Mouse (Mus musculus) lung, adult 2 months (tissue): ENCODE results near the gene Acad12. TPM values are rescaled to one million over a fixed set of nuclear protein-coding genes. Genes with fewer than 3 reads are reported as not detected.

Source experiments
- DNase-seq: peaks from one replicate; pipeline ENCODE4 v3.0.0; 2022
- H3K4me1 ChIP-seq: fragments of 200-500 bp; 2 replicates; pipeline ENCODE4 v1.6.1; 2011; ENCODE audit warnings: low read length; ENCODE audit not compliant: control insufficient read depth, insufficient read depth
- H3K4me3 ChIP-seq: fragments of 200-500 bp; replicated peaks from 2 replicates; pipeline ENCODE3; 2011; ENCODE audit warnings: low read depth, mild to moderate bottlenecking, control low read depth, low read length; ENCODE audit errors: extremely low read depth
- CTCF ChIP-seq: fragments of 200-500 bp; IDR thresholded peaks from 2 replicates; pipeline ENCODE4 v1.5.1; 2011; ENCODE audit warnings: mild to moderate bottlenecking, low read length, control low read depth; ENCODE audit not compliant: insufficient read depth
- POLR2A ChIP-seq: fragments of 200-500 bp; IDR thresholded peaks from 2 replicates; pipeline ENCODE4 v1.6.1; 2011; ENCODE audit warnings: low read depth, mild to moderate bottlenecking, control low read depth, low read length, borderline replicate concordance; ENCODE audit errors: extremely low read depth
- WGBS: fragments of 180-500 bp; shearing (Covaris S2); methylation state at CpG from one replicate; pipeline ENCODE4 v1.1.7; 2018; 5-methylcytosine and 5-hydroxymethylcytosine counted together
- polyA plus RNA-seq: library from polyadenylated mRNA; depleted of rRNA; stranded (reverse); fragments of >200 nt; gene quantifications from 2 replicates; pipeline ENCODE4 v1.2.3, GENCODE M21; 2012; rRNA removed

Acad12 gene
- polyA plus RNA-seq, 1 experiment = 10.1 TPM

DNA sequence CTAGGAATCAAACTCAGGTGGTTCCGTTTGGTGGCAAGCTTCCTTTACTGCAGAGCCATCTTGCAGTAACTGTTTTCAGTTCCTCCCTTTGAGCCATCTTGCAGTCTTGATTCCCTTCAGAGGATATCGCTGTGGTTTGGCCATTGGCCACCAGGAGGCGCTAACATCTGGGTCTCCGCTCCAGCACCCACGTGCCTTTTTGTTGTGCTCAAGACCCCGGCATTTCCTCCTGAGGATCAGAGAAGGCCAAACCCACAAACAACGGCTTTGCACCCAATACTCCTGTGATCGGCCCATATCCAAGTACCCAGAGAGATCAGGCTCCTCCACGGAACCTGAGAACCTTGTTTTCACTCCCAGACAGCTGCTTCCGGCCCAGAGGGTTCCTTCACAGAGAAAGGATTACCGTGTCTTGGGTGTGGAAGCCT is 54.3 kb downstream of the Acad12 start:
- TF ChIP-seq CTCF (peak; percentile 89), POLR2A (no peak)
- Histone ChIP-seq H3K4me1 (peaks cover 4% of the 10 kb centered on the region; the same call in 1 of the 2 replicates), H3K4me3 (peak overlapping the region; percentile 40)
- DNase-seq = peak; percentile 89
- WGBS = 2% methylated on average over 11 of the region's 11 CpGs

- no peak for DNase-seq
- H3K4me1 ChIP-seq = peaks cover 4% of the 10 kb centered on the region; the same call in 1 of the 2 replicates
- 79% methylated on average over 3 of the region's 3 CpGs for WGBS
- H3K4me3 ChIP-seq = no peak overlapping the region
- TF ChIP-seq CTCF (no peak), POLR2A (no peak)
These were observed 56.3 kb downstream of the Acad12 start for GRCm38 (mm10) chr5:121562436-121562835.

DNA sequence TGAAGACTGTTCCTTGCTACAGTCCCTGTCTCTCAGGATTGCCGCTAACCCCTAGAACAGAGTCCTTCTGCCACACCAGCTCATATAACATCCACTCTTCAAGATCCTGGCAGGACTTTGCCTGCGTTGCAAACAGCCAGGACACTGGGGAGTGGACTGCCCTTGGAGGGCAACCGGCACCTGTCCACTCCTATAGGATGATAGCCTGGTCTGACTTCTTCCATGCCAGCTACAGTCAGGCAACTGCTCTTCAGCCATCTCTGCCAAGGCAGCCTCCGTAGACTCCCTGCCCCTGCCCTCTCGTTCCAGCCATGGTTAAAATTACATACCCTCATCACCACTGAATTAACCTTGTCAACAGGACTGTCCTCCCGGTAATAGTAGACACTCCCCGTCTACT is 69.5 kb downstream of the Acad12 start:
- no peak overlapping the region for H3K4me3 ChIP-seq
- WGBS = 78% methylated on average over 7 of the region's 7 CpGs

DNA sequence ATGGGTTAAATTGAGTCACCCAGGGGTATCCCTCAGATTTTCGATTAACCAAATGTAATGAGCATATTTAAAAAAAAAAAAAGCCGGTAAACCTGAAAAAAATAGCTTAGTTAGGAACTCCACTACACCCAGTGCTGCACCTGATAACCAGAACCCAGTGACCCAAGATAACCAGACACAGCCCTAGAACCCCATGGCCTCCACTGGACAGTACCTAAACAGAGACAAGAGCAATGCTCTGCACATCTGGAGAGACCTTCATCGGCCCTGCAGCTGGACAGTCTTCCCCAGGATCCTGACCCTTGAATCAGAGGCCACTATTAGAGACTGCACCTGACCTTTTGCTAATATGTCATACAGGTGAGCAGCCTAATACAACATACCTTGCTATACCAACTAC is 71.7 kb downstream of the Acad12 start:
- no peak for DNase-seq
- WGBS = 85% methylated on average over 3 of the region's 3 CpGs
- TF ChIP-seq CTCF = no peak
- Histone ChIP-seq H3K4me1 (peaks cover 9% of the 10 kb centered on the region; the same call in 1 of the 2 replicates), H3K4me3 (no peak overlapping the region)

More for the DNA sequence above, 69.5 kb downstream of the Acad12 start:
- peaks cover 3% of the 10 kb centered on the region; the same call in 1 of the 2 replicates for H3K4me1 ChIP-seq
- no peak for DNase-seq
- TF ChIP-seq POLR2A (no peak), CTCF (no peak)

Other genes starting within 250 kb of the Acad12 start
- gene Trafd1, start 233.3 kb downstream of the Acad12 start, polyA plus RNA-seq = 83.8 and 108 TPM in 2 replicates
- 6.2 and 10.0 TPM in 2 replicates for gene Naa25, start 221.0 kb downstream of the Acad12 start, polyA plus RNA-seq
- 23.6 and 24.2 TPM in 2 replicates for gene Tmem116, start 167.0 kb downstream of the Acad12 start, polyA plus RNA-seq
- 30.3 and 34.0 TPM in 2 replicates for gene Erp29, start 166.4 kb downstream of the Acad12 start, polyA plus RNA-seq
- gene Adam1b, start 115.5 kb downstream of the Acad12 start, polyA plus RNA-seq = not detected in 2 replicates
- 4.4 and 5.7 TPM in 2 replicates for gene Adam1a, start 73.5 kb downstream of the Acad12 start, polyA plus RNA-seq
- 0.28 TPM in 1 of 2 replicates, not detected in the other for gene Gm42878, start 73.5 kb downstream of the Acad12 start, polyA plus RNA-seq
- gene Mapkapk5, start 73.0 kb downstream of the Acad12 start, polyA plus RNA-seq = 20.6 and 36.8 TPM in 2 replicates
- 1,209 and 1,438 TPM in 2 replicates for gene Aldh2, start 25.1 kb downstream of the Acad12 start, polyA plus RNA-seq
- gene Acad10, start 41.6 kb upstream of the Acad12 start, polyA plus RNA-seq = 6.1 and 7.0 TPM in 2 replicates
- 28.8 and 30.6 TPM in 2 replicates for gene Brap, start 41.6 kb upstream of the Acad12 start, polyA plus RNA-seq
- 107 and 108 TPM in 2 replicates for gene Atxn2, start 92.4 kb upstream of the Acad12 start, polyA plus RNA-seq
- 58.8 and 106 TPM in 2 replicates for gene Sh2b3, start 218.7 kb upstream of the Acad12 start, polyA plus RNA-seq
- 20.4 and 25.3 TPM in 2 replicates for gene Pheta1, start 230.0 kb upstream of the Acad12 start, polyA plus RNA-seq